Mouse (Mus musculus) limb, embryonic 14.5 days (tissue): ENCODE results near the gene Otop3. TPM values are rescaled to one million over a fixed set of nuclear protein-coding genes. Genes with fewer than 3 reads are reported as not detected.

ENCODE experiments used
- ATAC-seq: fragments of 200-750 bp; cut with Nextera tagmentation; 2 replicates; pipeline ENCODE4 v1.8.0; 2017; ENCODE audit warnings: low read depth, moderate number of reproducible peaks, moderate TSS enrichment; ENCODE audit not compliant: low FRiP score
- DNase-seq: peaks from one replicate; pipeline ENCODE4 v3.0.0-alpha.2; 2015; ENCODE audit warnings: low spot score
- H3K27ac ChIP-seq: fragments of 300-500 bp; sonication (generic); replicated peaks from 2 replicates; pipeline ENCODE4 v1.5.1; 2014; ENCODE audit warnings: low read depth, mild to moderate bottlenecking, low read length, moderate library complexity, mixed read lengths
- H3K27me3 ChIP-seq: fragments of 300-500 bp; sonication (generic); 2 replicates; pipeline ENCODE4 v1.6.1; 2014; ENCODE audit warnings: low read length, mixed read lengths; ENCODE audit not compliant: control insufficient read depth, insufficient read depth
- H3K36me3 ChIP-seq: fragments of 300-500 bp; sonication (generic); 2 replicates; pipeline ENCODE4 v1.6.1; 2014; ENCODE audit warnings: mild to moderate bottlenecking, low read length, moderate library complexity, mixed read lengths; ENCODE audit not compliant: control insufficient read depth, insufficient read depth
- H3K4me1 ChIP-seq: fragments of 300-500 bp; sonication (generic); 2 replicates; pipeline ENCODE4 v1.6.1; 2014; ENCODE audit warnings: antibody characterized with exemption, low read length, mixed read lengths; ENCODE audit not compliant: control insufficient read depth, insufficient read depth
- H3K4me2 ChIP-seq: fragments of 300-500 bp; sonication (generic); replicated peaks from 2 replicates; pipeline ENCODE4 v1.6.1; 2014; ENCODE audit warnings: low read depth, mild to moderate bottlenecking, low read length, moderate library complexity; ENCODE audit not compliant: severe bottlenecking
- H3K4me3 ChIP-seq: fragments of 300-500 bp; sonication (generic); replicated peaks from 2 replicates; pipeline ENCODE4 v1.5.1; 2014; ENCODE audit warnings: low read length
- H3K9ac ChIP-seq: fragments of 300-500 bp; sonication (generic); 2 replicates; pipeline ENCODE4 v1.6.1; 2014; ENCODE audit warnings: mild to moderate bottlenecking, low read depth, low read length, moderate library complexity; ENCODE audit not compliant: severe bottlenecking
- H3K9me3 ChIP-seq: fragments of 300-500 bp; sonication (generic); 2 replicates; pipeline ENCODE4 v1.6.1; 2016; ENCODE audit warnings: low read length; ENCODE audit not compliant: control insufficient read depth
- POLR2A ChIP-seq: fragments of 200-500 bp; IDR thresholded peaks from 2 replicates; pipeline ENCODE4 v1.8.0; 2012; ENCODE audit warnings: inconsistent platforms, mild to moderate bottlenecking, moderate library complexity, borderline replicate concordance; ENCODE audit not compliant: insufficient read depth, insufficient read length; ENCODE audit errors: extremely low read depth
- WGBS: fragments of 180-500 bp; shearing (Covaris S2); extraction: QIAGEN DNeasy Blood & Tissue Kit; methylation state at CpG from one replicate; pipeline ENCODE4 v1.1.7; 2014; 5-methylcytosine and 5-hydroxymethylcytosine counted together
- polyA plus RNA-seq, 2 experiments: library from polyadenylated mRNA; depleted of rRNA in 1 of 2; stranded (reverse) in 1 of 2; unstranded in 1 of 2; fragments of >200 nt; fragmentation: Nextera tagmentation in 1 of 2; extraction: Ambion mirVana in 1 of 2; gene quantifications; 2 replicates each; pipeline versions ENCODE4 v1.2.1 to v1.2.3; 2012 to 2014

Otop3 gene
- polyA plus RNA-seq, 2 experiments, result not detected

GRCm38 (mm10) chr11:115290314-115290713 is 44.2 kb upstream of the Otop3 start:
- DNase-seq (no peak), ATAC-seq (no peak)
- no peaks in the 10 kb centered on the region for H3K9me3 ChIP-seq
- no peak overlapping the region for H3K4me2 ChIP-seq
- H3K27me3 ChIP-seq, result no peaks in the 10 kb centered on the region
- no peaks in the 10 kb centered on the region for H3K36me3 ChIP-seq
- TF ChIP-seq POLR2A, result no peak
- no peak overlapping the region for H3K4me3 ChIP-seq
- no peaks in the 10 kb centered on the region for H3K4me1 ChIP-seq
- WGBS, result 89% methylated on average over 1 of the region's 1 CpGs
- H3K27ac ChIP-seq, result no peak overlapping the region
- H3K9ac ChIP-seq, result no peak overlapping the region

- no peak overlapping the region for H3K4me3 ChIP-seq
- 76% methylated on average over 6 of the region's 6 CpGs for WGBS
- ATAC-seq, result no peak
- H3K27ac ChIP-seq, result no peak overlapping the region
- H3K36me3 ChIP-seq, result no peaks in the 10 kb centered on the region
- no peak overlapping the region for H3K9ac ChIP-seq
- H3K27me3 ChIP-seq, result no peaks in the 10 kb centered on the region
- no peak overlapping the region for H3K4me2 ChIP-seq
- no peaks in the 10 kb centered on the region for H3K9me3 ChIP-seq
- no peaks in the 10 kb centered on the region for H3K4me1 ChIP-seq
- TF ChIP-seq POLR2A, result no peak
- DNase-seq, result no peak
Observed at GRCm38 (mm10) chr11:115290919-115291318, 43.6 kb upstream of the Otop3 start.

- H3K9ac ChIP-seq, result no peak overlapping the region
- WGBS, result 80% methylated on average over 10 of the region's 10 CpGs
- TF ChIP-seq POLR2A, result no peak
- H3K4me2 ChIP-seq, result no peak overlapping the region
- H3K27ac ChIP-seq, result no peak overlapping the region
- ATAC-seq, result no peak
- H3K9me3 ChIP-seq, result no peaks in the 10 kb centered on the region
- H3K4me1 ChIP-seq, result no peaks in the 10 kb centered on the region
- peaks cover 3% of the 10 kb centered on the region; the same call in 1 of the 2 replicates for H3K27me3 ChIP-seq
- H3K36me3 ChIP-seq, result no peaks in the 10 kb centered on the region
- no peak for DNase-seq
- no peak overlapping the region for H3K4me3 ChIP-seq
Observed at GRCm38 (mm10) chr11:115291503-115291902, 43.0 kb upstream of the Otop3 start.

- no peak overlapping the region for H3K27ac ChIP-seq
- no peaks in the 10 kb centered on the region for H3K9me3 ChIP-seq
- no peak for ATAC-seq
- no peak overlapping the region for H3K4me3 ChIP-seq
- H3K4me1 ChIP-seq, result no peaks in the 10 kb centered on the region
- H3K27me3 ChIP-seq, result peaks cover 16% of the 10 kb centered on the region
- no peak overlapping the region for H3K9ac ChIP-seq
- TF ChIP-seq POLR2A, result no peak
- WGBS, result 60% methylated on average over 14 of the region's 14 CpGs
- no peaks in the 10 kb centered on the region for H3K36me3 ChIP-seq
- no peak for DNase-seq
- H3K4me2 ChIP-seq, result no peak overlapping the region
Observed at GRCm38 (mm10) chr11:115292631-115293375, 41.7 kb upstream of the Otop3 start.

- H3K36me3 ChIP-seq, result no peaks in the 10 kb centered on the region
- H3K9me3 ChIP-seq, result no peaks in the 10 kb centered on the region
- no peaks in the 10 kb centered on the region for H3K4me1 ChIP-seq
- no peak overlapping the region for H3K4me3 ChIP-seq
- 87% methylated on average over 11 of the region's 11 CpGs for WGBS
- no peak overlapping the region for H3K9ac ChIP-seq
- ATAC-seq (no peak), DNase-seq (no peak)
- H3K4me2 ChIP-seq, result no peak overlapping the region
- no peak overlapping the region for H3K27ac ChIP-seq
- peaks cover 27% of the 10 kb centered on the region for H3K27me3 ChIP-seq
- no peak for TF ChIP-seq POLR2A
Observed at GRCm38 (mm10) chr11:115295939-115296338, 38.6 kb upstream of the Otop3 start.
